In the genomic region with DNA sequence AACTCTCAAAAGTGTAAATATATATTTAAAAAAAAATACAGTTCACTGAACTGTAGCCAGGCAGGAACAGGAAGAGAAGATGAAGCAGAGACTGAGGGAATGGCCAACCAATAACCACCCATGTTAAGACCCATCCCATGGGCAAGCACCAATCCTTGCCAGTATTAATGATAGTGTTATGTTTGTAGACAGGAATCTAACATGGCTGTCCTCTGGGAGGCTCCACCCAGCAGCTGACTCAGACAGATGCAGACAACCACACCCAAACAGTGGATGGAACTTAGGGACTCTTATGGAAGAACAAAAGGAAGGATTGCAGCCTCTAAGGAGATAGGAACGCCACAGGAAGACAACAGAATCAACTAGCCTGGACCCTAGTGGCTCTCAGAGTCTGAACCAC, we compare ENCODE assay signal across 23 mouse cellular contexts.
"Had no signal": no experiment of that assay in that cellular context is flagged by ENCODE, and none has a peak within 500 bp of the region (broad histone marks: within the 10 kb centered on the region; RNA-seq: fewer than 3 reads in every experiment).

No protein-coding gene starts in this region.

- H3K27ac ChIP-seq: heart, embryonic 10.5 days; hindbrain, embryonic 10.5 days; hindbrain, embryonic 12.5 days; hindbrain, embryonic 15.5 days; hindbrain, postnatal 0 days; kidney, embryonic 15.5 days; kidney, postnatal 0 days; limb, embryonic 13.5 days; limb, embryonic 15.5 days; liver, embryonic 12.5 days; liver, embryonic 14.5 days had no signal

- H3K4me3 ChIP-seq: heart, embryonic 10.5 days; heart, embryonic 12.5 days; hindbrain, embryonic 10.5 days; hindbrain, embryonic 12.5 days; hindbrain, embryonic 15.5 days; kidney, embryonic 15.5 days; limb, embryonic 13.5 days; limb, embryonic 15.5 days; liver, embryonic 12.5 days had no signal

- DNase-seq: gastrocnemius, postnatal 14 days; gastrocnemius, postnatal 36 days; heart, postnatal 10 days; heart, postnatal 4 days; kidney, adult 11 months; kidney, adult 9 months; kidney, postnatal 14 days; kidney, postnatal 36 days; layer of hippocampus, adult 9-11 months; layer of hippocampus, postnatal 36 days; left cerebral cortex, postnatal 4 days had no signal
